Mouse (Mus musculus) retina, postnatal 7 days (tissue): ENCODE data around the gene Thsd4.
A peak's percentile ranks its signal among the peaks of the same experiment; 100 is the strongest.
"Not testable (repeated sequence)": the region's sequence is repeated elsewhere in the genome, so short reads cannot be mapped to it uniquely, and the experiment has no call there.

Source experiments
- DNase-seq: peaks from one replicate; pipeline ENCODE4 v3.0.0-alpha.2; 2012; ENCODE audit warnings: low read depth, low spot score

Gene Thsd4

GRCm38 (mm10) chr9:60224039-60224695 is 297.7 kb downstream of the Thsd4 start:
- DNase-seq = no peak

DNA sequence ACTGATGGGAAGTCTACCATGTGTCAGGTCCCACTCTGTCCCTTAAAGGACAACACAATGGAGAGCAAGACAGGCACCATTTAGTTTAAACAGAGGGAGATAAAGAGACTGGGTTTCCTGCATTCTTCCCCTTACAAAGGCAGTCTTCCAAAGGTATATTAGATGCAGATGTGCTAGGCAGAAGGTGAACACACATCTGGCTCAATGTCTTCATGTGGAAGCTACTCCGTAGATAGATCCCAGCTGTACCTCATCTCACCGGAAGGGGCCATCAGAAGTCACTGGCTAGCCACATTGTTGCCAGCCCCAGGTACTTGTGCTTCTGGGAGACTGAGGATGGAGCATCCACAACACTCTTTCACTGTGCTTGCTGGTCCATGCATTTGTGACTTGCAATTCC is 301.4 kb downstream of the Thsd4 start:
- no peak for DNase-seq

- DNase-seq = no peak
Measured at GRCm38 (mm10) chr9:60218396-60218795, 303.4 kb downstream of the Thsd4 start.

GRCm38 (mm10) chr9:60216029-60216428 is 305.8 kb downstream of the Thsd4 start:
- DNase-seq = no peak

DNA sequence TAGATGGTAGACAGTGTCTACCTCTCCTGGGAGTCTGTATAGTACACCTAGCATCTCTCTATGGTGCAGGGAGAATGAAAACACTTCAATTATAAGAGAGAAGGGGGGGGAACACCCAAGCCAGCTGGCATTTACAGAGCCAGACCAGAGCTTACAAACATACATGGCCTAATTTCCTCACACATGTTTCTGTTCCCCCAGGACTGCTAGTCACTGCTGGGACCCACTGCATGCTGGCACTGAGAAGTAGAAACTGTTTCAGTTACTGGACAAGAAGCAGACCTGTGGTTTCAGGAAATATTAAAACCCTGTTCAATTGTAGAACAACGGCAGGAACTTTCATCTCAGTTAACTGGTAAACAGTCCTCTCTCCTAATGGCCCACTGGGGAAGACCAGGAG is 308.7 kb downstream of the Thsd4 start:
- DNase-seq = no peak

- no peak for DNase-seq
Measured at GRCm38 (mm10) chr9:60208843-60209242, 313.0 kb downstream of the Thsd4 start.

- DNase-seq = no peak
Measured at GRCm38 (mm10) chr9:60203141-60203540, 318.7 kb downstream of the Thsd4 start.

- no peak for DNase-seq
Measured at GRCm38 (mm10) chr9:60200436-60200835, 321.4 kb downstream of the Thsd4 start.

DNA sequence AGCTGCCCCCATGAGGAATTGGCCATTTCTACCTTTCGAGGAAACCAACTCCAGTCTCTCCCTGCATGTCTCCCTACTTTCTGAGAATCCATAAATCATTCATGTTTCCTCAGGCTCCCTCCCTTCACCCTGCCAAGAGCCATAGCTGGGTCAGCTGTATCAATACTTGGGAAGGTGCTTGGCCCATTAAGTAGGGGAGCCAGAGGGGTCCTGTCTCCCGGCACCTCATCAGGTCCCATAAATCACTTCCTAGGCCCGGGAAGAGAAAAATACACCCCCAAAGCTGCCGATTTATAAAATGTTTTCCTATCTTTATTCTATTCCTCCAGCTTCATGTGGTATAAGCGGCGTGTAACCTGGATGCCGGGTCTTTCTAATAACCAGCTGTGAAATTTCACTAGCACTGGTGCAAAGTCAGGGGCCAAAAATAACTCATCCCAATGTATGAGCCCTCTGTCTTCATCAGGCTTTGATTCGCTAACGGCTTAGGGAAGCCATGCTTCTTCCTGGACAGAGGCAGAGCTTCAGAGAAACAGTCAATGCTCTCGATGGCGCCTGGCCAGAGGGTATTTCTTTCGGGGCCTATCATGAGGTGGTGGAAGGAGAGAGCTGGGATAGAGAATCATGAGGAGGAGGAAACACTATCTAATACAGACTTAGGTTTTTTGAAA is 323.2 kb downstream of the Thsd4 start:
- no peak for DNase-seq

DNA sequence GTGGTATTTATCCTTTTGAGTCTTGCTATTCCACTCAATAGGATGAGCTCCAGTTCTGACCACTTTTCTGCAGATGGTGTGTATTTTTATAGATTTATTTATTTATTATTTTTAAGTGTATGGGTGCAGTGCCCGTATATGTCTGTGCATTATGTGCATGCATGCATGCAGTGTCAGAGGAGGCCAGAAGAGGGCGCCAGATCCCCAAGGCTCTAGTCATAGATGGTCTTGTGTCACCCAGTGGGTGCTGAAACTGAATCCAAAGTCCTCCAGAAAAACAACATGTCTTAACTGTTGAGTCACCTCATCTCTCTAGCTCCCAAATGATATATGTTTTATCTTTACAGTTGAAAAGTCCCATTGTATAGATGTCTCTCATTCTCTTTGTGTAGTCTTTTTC is 326.3 kb downstream of the Thsd4 start:
- DNase-seq = no peak

GRCm38 (mm10) chr9:60194905-60195304 is 326.9 kb downstream of the Thsd4 start:
- peak; percentile 8 for DNase-seq

DNA sequence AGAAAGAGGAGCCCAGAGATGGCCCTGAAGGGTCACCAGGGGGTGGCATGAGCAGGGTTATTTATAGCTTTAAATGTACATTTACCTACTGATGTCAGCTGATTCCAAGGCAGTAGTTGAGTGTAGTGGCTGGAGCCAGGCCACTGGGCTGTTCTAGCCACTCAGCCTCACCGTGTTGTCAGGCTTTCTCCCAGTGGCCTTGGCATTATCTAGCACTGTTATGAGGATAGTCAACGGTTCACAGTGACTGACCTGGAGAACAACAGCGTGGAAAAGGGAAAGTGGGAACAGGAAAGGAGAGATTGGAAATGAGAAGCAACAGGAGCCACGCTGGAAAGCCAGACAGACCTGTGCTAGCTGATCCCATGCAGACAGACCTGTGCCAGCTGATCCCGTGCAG is 329.5 kb downstream of the Thsd4 start:
- no peak for DNase-seq

- no peak for DNase-seq
Measured at GRCm38 (mm10) chr9:60187437-60187836, 334.4 kb downstream of the Thsd4 start.

GRCm38 (mm10) chr9:60186948-60187347 is 334.9 kb downstream of the Thsd4 start:
- DNase-seq = no peak

DNA sequence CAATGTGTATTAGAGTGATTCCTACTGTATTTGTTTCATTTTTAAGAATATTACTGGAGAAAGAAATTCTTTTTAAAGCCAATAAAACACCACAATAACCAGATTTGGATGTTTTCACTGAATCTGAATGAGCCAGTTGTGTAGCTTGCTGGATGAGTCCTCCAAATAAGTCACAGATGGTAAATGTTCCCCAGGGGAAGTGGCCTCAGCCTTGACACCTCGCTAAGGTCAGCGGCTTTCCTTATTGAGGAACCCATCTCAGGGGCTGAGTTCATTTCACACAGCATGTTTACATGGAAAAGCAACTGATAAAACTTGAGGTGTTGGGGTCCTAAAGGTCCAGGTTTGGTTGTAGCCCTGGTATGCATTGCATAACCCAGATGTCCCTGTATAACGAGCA is 337.8 kb downstream of the Thsd4 start:
- no peak for DNase-seq

DNA sequence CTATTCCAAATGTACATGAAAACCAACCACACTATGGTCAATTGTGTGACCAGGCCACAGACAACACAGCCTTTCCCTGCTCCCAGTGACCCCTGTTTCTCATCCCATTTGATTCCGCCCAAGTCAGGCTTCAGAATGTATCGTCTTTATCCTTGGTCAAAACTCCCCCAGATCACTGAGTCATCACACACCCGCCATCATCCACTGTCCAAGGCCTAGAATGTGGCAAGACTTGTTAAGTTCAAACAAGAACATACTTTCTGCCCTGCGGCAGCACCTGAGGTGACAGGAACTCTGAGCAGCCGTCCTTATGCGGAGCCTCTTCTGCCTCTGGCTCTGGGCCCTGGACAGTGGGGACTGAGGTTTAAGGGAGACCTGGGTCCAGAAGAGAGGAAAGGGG is 339.5 kb downstream of the Thsd4 start:
- no peak for DNase-seq

GRCm38 (mm10) chr9:60180936-60181335 is 340.9 kb downstream of the Thsd4 start:
- no peak for DNase-seq

GRCm38 (mm10) chr9:60180114-60180513 is 341.7 kb downstream of the Thsd4 start:
- DNase-seq = no peak

DNA sequence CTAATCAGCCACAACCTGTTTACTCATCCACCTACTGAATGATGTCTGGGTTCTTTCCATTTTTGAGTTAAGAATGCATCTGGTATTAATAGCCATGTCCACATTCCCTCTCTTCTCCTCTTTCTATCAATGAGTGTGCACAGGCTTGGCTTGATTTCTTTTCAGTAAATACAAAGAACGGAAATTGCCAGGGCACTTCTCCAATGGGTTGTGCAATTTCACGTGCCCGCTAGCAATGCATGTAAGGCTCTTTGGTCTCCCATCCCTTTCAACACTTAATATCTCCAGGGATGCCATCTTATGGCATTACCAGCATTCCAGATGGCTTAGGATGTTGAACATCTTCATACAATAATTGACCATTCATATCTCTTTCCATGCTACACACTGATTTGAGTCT is 345.5 kb downstream of the Thsd4 start:
- DNase-seq = no peak

- DNase-seq = not testable (repeated sequence)
Measured at GRCm38 (mm10) chr9:60172459-60173060, 349.3 kb downstream of the Thsd4 start.

GRCm38 (mm10) chr9:60166990-60167389 is 354.9 kb downstream of the Thsd4 start:
- peak; percentile 6 for DNase-seq

GRCm38 (mm10) chr9:60160855-60161254 is 361.0 kb downstream of the Thsd4 start:
- no peak for DNase-seq

GRCm38 (mm10) chr9:60160194-60160593 is 361.7 kb downstream of the Thsd4 start:
- no peak for DNase-seq
